Mouse (Mus musculus) kidney, adult 2 months (tissue): ENCODE results near the gene Adgb.

ENCODE experiments used
- CTCF ChIP-seq: fragments of 200-500 bp; conservative IDR thresholded peaks from 2 replicates; pipeline ENCODE4 v1.5.1; 2011; ENCODE audit warnings: low read depth, mild to moderate bottlenecking, control low read depth, low read length, moderate library complexity, mixed read lengths; ENCODE audit not compliant: insufficient read depth, insufficient read length
- POLR2A ChIP-seq: fragments of 200-500 bp; IDR thresholded peaks from one replicate; pipeline ENCODE4 v1.6.1; 2011; ENCODE audit warnings: low read depth, low read length, control low read depth

DNA sequence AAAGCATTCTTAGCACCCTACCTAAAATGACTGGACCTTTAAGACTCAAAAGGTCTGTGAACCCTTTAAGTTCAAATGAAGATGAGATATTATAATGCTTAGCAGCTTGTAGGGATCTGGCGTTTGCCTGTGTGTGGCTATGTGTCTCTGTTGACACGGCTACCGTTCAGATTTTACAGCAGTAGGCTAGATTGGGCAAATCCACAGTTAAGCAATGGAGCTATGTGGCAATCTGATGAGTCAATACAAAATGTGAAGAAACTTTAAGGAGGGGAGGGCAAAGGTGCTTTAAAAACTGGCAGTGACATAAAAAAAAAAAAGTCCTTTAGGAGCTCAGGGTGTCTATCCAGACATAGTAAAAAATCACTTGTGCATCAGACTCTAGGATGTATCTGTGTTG lies 23.1 kb downstream of the Adgb start:
- TF ChIP-seq CTCF (no peak), POLR2A (no peak)
